Mouse (Mus musculus): ENCODE data around the gene Mvd. TPM values are rescaled to one million over a fixed set of nuclear protein-coding genes. Genes with fewer than 3 reads are reported as not detected.

The Mvd gene
- total RNA-seq (2022) = 10 to 100 TPM; 19.0 to 36.1 (median 25.0) TPM

DNA sequence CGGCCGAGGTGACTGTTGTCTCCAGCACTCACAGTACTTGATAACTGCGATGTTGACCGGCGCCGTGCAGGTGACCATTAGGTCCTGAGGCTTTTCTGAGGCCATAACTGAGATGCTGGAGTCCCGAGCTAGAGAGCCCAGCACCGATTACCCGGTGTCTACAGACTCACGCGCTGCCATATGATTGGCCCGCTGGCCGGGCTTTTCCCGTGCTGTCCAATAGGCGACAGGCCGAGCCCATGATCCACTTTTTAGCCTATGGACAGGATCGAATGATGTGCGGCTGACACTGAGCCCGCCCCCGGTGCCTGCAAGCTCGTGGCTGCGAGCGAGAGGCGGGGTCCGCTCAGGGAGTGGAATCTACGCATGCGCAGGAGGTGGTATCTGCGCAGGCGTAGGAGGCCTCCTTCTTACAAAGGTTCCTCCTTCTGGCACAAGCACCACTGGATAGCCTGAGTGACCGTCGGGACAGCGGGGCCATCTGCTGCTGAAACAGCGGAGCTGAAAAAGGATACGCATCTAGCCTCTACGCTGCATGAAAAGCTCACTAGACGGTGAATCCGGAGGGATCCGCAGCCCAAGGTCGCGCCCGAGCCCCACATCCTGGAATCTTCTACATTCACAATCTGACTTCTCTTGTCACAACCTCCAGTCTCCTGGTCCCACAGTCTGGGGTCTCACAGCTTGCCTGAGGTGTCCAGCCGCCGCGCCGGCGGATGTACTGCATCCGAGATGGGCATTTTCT is at the start of gene Mvd:
Mvd (minus strand) TSS at position 161 of the 745 bp plus-strand sequence.
- DNase-seq (ENCODE audit: low spot score in 2 of 2) = peak; percentile 99 to 100

DNA sequence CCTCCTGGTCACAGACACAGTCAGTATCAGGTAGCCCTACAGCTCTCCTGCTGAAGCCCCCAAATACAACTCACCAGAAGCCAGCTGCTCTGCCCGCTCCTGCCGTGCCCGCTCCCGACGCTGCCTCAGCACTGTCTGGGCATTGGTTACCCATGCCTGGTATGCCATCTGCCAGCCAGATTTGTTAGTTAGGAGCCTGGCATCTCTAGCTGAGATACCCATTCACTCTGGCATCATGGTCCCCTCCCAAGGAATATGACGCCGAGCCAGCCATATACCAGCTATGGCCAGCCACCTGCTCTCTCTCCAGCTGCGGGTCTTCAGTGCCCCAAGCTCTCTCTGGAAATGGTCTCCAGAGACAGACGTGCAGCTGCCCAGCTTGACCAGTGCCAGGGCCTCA is 45.2 kb upstream of the Mvd start:
- peak in 1 of 2 experiments; percentile 43 for DNase-seq (ENCODE audit: low spot score in 2 of 2)

DNA sequence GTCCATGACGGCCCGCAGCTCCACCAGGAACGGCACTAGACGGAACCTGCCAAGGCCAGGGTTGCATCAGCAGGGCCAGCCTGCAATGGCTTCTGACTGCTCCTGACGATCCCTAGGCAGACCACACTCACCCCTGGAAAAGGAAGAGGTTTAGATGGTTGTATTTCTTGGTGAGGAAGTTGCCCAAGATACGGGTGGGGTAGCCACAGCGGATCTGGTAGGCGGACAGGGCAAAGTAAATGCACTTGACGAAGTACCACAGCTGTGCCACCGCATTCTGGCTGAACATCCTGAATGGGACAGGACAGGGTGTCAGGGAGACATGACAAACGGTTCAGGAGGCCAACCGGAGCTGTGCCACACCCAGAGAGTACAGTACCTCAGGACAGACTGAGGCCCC is 41.6 kb upstream of the Mvd start:
- no peak for DNase-seq (ENCODE audit: low spot score in 2 of 2)

DNA sequence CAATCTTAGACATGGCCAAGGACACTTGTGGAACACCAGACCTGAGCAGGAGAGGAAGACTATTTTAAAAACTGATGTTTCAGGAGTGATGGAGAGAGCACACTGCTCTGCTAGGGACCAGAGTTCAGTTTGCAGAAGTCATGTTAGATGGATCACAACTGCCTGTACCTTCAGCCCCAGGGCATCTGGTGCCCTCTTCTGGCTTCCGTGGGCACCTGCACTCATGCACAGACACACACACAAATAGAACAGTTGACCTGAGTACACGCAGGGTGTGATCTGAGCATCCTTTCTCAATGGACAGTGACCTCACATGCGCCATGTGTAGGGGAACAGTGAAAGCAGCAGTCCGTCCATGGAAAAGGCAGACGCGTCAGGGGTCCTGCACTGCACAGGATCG is 40.7 kb upstream of the Mvd start:
- DNase-seq (ENCODE audit: low spot score in 2 of 2) = no peak

DNA sequence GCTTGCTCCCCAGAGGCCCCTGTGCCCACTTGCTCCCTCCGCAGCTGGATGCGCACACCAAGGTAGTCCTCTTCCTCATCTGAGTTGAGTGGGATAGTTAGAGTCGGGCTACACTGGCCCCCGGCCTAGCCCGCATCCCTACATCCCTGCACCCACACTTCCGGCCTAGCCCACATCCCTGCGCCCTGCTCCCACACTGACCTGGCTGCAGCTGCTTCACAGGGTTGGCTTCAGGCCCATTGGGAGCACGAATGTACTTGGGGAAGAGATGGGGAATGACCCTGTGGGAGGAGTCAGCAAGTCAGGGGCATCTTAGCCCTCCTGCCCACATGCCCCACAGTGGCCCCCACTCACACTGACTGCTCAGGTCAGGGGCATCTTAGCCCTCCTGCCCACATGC is 39.2 kb upstream of the Mvd start:
- DNase-seq (ENCODE audit: low spot score in 2 of 2) = no peak

DNA sequence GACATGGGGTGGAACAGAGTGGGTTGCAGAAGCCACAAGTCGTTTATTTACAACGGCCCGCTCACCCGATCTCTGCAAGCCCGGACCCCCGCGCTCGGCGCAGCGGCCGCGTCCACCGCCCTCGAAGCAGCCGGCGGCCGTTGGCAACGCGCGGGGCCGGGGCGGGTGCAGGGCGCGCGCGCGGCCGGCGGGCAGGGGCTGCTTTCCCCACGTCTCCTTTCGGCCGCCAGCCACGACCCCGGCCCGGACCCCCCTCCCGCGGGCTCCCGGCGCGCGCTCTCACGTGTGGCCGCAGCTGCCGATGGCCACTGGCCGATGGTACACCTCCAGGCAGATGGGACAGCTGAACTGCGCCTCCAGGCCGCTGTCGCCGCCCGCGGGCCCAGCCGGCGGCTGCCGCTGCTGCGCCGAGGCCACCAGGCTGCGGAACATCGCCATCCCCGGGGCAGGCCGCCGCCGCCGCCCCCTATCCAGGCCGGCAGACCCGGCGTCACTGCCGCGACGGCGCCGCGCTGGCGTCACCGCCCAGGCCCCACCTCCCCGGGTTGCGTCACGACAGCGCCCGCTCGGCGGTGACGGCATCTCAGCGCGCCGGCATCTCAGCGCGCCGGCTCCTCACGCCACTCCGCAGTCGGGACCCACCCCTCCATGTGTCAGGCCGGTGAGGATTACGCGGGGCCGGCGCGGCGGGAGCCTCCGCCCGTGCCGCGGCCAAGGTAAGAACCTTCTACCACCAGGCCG is 32.5 kb upstream of the Mvd start, which contains the start of the genes Rnf166 and Ctu2:
Rnf166 (minus strand) TSS at position 485 of the 741 bp plus-strand sequence.
Ctu2 (plus strand) TSS at position 564 of the 741 bp plus-strand sequence.
- peak; percentile 72 to 87 for DNase-seq (ENCODE audit: low spot score in 2 of 2)

DNA sequence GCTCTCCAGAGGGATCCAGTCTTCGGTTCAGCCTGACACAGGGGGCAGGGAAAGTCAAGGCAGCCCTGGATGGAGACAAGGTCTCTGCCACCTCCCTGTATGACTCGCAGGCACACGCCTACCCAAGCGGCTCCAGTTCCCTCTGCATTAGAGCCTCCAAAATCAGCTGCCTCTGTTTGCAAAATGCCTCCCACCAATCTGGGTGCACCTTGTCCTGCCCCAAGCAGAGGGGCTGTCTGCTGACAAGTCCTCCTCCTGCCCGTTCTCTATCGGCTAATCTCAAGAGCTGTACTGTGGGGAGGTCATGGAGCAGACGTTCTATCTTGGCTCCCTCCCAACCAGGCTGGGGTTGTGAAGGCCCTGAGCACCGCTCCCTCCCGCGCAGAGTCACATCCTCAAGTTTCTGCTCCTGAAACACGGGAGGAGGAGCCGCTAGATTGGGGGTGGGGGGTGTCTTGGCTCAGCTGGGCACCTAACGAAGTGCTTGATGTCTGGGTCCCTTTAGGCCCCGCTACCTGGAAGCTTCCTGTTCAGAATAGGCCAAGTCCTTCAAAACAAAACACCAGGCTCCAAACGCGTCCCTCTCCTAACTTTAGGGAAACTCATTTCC is 31.8 kb upstream of the Mvd start:
- no peak for DNase-seq (ENCODE audit: low spot score in 2 of 2)

DNA sequence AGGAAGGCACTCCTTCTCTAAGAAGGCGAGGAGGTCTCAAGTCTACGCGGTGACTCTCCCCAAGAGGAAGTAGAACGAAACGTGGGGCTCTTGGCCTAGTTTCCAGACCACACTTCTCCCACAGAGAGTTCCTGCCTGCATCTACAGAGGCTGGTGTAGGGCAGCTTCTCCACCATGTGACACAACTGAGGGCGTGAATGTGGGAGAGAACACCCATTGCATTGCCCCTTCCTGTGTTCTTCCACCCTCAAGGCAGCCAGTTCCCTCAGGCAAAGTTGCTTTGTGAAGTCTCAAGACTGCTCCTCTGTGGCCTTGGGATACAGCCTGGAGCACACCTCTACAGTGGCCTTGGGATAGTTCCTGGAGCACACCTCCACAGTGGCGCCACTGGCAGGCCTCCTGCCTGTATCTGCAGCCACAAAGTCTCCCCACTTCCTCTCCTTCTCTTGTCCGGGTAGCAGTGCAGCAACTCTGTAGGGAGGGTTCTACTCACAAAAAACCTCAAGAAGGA is 30.7 kb upstream of the Mvd start:
- DNase-seq (ENCODE audit: low spot score in 2 of 2) = no peak

DNA sequence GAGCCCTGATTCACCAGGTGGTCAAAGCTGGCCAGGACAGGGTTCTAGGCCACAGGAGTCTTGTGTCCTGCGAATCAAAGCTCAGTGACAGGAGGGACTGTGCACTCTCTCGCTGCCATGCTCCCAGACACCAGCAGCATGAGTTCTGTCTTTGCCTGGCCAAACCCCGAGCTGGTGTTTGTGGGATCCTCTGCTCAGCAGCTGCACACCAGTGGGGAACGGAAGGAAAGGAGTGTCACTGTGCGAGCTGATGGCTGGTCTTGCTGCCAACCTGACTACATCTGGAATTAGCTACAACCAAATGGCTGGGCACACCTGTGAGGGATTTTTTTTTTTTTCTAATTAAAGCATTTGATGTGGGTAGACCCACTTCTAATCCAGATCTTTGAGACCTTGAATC is 27.5 kb upstream of the Mvd start:
- DNase-seq (ENCODE audit: low spot score in 2 of 2) = no peak

DNA sequence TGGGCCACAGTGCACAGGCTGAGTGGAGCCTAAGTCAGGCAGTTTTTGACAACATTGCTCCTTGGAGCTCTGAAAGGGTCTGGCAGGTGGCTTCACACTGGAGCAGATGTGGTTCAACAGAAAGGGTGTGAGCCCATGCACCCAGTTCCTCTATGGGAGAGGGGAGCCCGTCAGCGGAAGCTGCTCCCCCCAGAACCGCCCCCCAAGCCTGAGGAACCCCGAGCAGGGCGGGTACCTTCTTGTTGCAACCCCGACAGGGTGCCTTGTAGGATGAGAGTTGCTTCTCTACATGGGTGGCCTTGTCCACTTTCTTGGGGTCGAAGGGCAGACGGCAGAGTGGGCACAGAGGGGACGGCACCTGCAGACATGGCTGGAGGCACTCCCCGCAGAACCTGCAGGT is 26.7 kb upstream of the Mvd start:
- no peak for DNase-seq (ENCODE audit: low spot score in 2 of 2)

DNA sequence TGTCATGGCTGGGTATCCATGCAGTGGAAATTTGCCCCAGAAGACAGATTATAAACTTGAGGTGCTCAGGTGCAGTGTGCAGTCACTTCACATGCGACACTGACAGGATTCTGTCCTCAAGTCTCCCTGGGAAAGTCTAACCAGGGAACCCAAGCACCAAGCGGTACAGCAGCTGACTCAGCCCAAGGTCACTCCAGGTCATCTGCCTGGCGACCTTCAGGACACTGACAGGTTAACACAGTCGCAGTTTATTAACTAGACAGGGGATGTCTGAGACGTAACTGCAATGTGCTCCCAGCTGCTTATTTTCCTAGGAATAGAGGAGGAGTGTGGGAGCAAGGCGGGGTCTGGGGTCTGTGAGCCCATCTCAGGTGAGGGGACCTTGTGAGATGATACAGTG is 26.2 kb upstream of the Mvd start:
- no peak for DNase-seq (ENCODE audit: low spot score in 2 of 2)

DNA sequence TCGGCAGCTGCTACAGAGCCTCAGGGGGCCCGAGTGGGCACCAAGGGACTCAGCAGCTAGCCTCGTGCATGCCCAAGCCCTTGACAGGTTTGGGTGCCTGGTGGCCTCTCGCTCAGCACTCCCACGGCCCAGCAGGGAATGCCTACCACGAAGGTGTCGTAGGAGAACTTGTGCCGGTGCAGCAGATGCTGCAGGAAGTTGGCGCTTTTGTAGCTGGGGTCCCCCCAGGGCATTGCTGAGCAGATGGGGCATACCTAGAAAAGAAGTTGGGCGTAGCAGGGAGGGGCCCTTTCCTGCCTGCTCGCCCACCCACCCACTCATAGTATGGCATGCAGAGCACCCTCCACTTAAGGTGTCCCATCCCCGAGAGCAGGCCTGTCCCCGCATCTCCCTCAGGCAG is 24.6 kb upstream of the Mvd start:
- DNase-seq (ENCODE audit: low spot score in 2 of 2) = no peak

DNA sequence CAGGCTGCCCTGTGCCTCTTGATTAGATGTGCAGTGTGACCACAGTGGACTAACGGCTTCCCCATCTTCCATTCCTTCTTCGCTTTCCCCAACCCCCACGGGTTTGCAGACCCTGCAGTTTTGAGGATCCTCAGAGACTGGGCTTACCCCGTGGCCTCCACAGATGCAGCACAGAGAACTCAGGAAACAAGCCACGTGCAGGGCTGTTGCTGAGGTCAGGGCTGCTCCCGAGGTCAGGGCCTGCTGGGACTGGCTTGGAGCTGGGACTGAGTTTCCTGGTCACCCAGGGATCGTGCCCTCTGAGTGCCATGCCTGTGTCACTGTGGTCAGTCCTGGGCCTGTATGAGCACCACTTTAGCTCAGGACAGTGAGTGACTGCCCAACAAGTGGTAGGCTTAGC is 21.8 kb upstream of the Mvd start:
- no peak for DNase-seq (ENCODE audit: low spot score in 2 of 2)

DNA sequence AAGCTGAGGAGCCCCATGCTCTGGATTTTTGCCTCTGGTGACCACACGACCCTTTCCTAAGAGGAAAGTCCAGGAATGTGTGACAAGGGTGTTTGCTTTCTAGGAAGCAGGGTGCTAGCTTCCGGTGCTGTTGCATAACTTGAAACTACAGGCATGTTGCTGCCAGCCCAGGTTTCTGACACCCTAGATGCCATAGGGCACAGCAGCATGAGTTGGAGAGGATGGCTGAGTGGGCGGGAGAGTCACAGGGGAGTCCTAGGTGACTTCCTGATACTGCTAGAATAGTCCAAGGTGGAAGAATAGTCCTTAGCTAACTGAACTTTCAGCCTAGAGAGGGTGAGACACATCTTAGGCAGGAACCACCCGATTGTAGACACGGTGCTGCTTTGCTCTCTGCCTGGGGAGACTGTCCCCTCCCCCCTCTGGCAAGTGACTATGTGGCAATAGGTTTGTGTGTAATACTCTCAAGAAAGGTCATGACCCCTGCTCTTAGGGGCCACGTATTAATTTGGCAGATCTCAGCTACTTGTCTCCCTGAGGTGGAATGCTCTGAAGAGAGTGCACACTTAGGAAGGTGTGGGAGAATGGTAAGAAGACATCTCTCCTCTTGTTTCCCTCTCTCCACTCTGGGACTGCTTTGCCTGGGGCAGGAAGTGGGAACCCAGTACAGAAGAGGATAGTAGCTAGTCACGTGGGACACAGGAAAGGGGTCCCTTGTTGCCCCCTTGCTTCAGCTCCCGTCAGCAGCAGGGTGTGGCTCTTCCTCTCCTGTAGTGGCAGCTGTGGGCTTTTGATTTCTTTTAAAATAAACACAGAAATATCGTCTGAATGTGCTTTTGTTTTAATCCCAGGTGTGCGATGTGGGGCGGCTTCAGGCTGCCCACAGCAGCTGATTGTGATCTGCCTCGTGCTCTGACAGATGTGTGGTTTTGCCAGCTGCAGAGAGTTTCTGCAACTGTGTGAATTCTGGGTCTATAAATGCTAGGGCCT is 20.7 kb upstream of the Mvd start:
- DNase-seq (ENCODE audit: low spot score in 2 of 2) = no peak

DNA sequence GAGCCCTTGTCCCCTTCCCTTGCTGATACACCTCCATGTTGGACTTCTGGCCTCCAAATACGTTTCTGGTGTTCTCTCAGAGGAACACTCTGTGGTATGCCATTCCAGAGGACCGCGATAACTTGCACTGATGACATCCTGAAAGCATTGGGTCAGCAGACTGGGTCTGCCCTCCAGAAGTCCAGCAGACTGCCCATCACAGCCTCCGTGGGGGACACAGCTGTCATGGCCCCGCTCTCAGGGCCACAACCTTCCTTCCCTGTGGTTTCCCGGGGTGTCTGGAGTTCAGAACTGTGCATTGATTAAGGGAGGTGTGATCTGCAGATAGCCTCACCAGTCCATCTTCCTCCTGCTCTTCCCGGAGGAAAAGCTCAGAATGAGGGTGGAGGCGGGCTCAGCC is 19.3 kb upstream of the Mvd start:
- no peak for DNase-seq (ENCODE audit: low spot score in 2 of 2)

DNA sequence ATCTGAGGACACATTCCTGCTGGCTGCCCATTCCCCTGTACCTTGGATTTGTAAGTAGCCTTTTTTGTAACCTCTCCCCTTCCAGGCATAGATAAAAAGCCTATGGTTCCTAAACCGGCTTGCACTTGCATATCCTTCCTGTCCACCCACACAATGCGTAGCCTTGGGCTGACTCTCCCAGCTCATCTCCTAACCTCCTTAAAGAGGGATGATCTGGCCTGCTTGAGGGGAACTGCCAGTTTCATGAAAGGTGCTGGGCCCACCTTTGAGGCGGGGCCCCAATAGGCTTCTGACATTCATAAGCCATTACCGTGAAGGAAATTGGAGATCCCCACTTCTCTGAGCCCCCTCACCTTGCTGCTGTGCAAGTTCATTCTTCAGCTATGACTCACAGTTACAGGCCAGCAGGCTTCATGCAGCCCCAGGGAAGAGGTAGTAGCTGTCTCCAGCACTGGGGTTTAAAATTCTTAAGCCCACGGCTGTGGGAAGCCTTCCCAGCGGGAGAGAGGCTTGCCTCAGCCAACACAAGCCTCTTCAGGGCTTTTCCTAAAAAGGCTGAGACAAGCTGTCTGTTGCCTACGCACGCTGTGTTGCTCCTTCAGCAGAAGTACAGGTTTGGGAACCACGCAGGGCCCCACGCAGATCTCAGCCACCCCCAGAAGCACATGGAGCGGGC is 18.4 kb upstream of the Mvd start:
- DNase-seq (ENCODE audit: low spot score in 2 of 2) = peak; percentile 56 to 63

DNA sequence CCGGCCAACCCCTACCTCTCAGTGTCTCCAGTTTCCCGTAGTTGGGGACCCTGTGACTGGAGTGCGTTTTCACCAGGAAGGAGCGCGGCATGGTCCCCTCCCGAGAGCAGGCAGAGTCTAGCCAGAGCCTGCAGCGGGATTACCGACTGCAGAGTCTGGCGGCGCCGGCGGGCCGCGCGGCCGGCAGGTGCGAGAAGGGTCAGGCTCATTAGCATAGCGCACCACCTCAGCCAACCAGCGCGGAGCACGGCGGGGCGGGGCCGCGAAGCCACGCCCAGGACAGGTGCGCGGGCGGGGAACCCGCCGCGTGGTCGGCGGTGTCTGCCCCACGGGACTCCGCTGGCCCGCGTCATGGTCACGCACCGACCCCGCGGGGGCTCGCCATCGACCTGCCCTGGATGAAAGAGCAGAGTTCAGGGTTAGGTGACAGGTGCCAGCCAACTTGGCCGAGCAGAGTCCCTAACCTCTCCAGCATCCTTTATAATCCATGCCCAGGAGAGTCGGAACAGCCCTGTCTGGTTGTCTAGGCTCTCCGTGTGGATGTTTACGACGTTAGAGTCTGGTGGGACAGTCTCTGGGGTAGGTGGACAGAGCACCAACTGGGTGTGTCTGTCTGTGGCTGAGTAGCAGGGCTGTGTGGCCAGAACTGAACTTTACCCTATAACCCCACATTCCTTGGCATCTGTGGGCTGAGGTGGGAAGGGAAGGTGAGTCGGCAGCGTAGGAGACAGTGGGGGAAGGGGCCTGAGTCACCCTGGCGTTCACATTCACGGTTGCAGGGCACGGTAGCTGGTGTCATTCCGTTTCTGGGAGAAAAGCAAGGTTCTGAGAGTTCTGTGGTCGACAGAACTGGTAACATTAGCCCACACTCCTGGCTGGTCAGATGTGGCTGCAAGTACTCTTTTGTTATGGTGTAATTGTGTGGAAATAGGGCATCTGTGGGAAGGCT is 17.6 kb upstream of the Mvd start, which contains the start of gene Snai3:
Snai3 (minus strand) TSS at position 210 of the 949 bp plus-strand sequence.
- DNase-seq (ENCODE audit: low spot score in 2 of 2) = no peak

DNA sequence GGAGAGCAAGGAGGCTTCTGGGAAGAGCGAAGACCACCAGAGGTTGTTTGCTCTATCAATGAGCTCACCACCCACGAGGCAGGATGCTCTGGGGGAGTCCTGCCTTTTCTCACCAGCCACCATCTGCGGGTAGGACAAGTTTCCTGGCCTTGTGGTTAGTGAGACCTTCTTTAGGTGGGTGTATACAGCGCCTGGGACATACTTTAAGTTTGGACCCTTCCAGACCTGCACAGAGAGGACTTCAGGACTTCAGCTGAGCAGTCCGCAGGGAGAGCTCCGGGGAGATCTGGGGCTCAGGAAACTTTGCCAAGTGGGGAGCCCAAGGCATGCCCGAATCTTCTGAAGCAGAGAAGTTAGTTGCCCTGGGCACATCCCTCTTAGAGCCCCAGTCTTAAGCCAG is 16.8 kb upstream of the Mvd start:
- no peak for DNase-seq (ENCODE audit: low spot score in 2 of 2)

Data from layer of hippocampus, adult 8-10 months (tissue).